Comparison of ENCODE assay signal across 18 mouse cellular contexts in the genomic region with DNA sequence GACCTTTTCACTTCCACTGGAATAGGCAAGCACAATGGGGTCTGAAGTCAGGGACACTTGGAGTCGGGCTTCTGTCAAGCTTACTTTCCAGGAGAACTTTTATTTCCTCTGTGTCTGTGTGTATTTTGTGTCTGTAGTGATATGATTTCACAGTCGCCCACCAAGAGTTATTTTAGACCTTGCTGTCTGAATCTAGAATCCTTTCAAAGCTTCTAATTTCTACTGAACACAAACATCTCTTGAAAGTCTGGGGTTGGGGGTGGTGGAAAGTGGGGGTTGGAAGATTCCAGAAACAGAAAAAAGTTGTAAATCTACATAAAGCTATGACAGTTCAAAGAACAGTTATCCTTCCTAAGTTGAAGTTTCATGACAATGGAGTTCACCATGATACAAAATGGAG.
DNase-seq lines count a peak whose midpoint lies in the region.
"Had no signal": no experiment of that assay in that cellular context is flagged by ENCODE, and none has a peak within 500 bp of the region (broad histone marks: within the 10 kb centered on the region; RNA-seq: fewer than 3 reads in every experiment).

No protein-coding gene starts in this region.

- peak; percentile 29 for DNase-seq in left cerebral cortex, adult 11 months (ENCODE audit: low spot score)
- no peak for DNase-seq in left cerebral cortex, adult 9 months (ENCODE audit: low spot score in 2 of 2)
- peak; percentile 14 for DNase-seq in right cerebral cortex, adult 18-20 months
- no peak for DNase-seq in right cerebral cortex, postnatal 4 days
- DNase-seq in telencephalon, adult 2 months (ENCODE audit: low read depth, low spot score) = peak; percentile 71
- no peak for DNase-seq in layer of hippocampus, postnatal 36 days
- DNase-seq: adrenal gland, adult 2 months; adrenal gland, postnatal 14 days; cerebellum, adult 11-12 months; cerebellum, adult 8-10 months; cerebellum, postnatal 10 days; cerebellum, postnatal 36 days; embryo, embryonic 11 days; gastrocnemius, postnatal 10 days; gastrocnemius, postnatal 36 days; heart, adult 2 months; heart, postnatal 14 days; heart, postnatal 4 days had no signal

Comparison
In these comparisons a context has a peak if more than half of its experiments do, and no peak if none do; other contexts are left out.
1. DNase-seq: peak in left cerebral cortex, adult 11 months (single experiment), right cerebral cortex, adult 18-20 months (single experiment) and telencephalon, adult 2 months (single experiment); none in left cerebral cortex, adult 9 months (0 of 2), right cerebral cortex, postnatal 4 days (single experiment) and layer of hippocampus, postnatal 36 days (0 of 2).